Mouse (Mus musculus): ENCODE data around the gene Col28a1. TPM values are rescaled to one million over a fixed set of nuclear protein-coding genes. Genes with fewer than 3 reads are reported as not detected.
A peak's percentile ranks its signal among the peaks of the same experiment; 100 is the strongest.

Col28a1 gene
- polyA plus RNA-seq, 1 experiment from 2014 or later, result not detected

DNA sequence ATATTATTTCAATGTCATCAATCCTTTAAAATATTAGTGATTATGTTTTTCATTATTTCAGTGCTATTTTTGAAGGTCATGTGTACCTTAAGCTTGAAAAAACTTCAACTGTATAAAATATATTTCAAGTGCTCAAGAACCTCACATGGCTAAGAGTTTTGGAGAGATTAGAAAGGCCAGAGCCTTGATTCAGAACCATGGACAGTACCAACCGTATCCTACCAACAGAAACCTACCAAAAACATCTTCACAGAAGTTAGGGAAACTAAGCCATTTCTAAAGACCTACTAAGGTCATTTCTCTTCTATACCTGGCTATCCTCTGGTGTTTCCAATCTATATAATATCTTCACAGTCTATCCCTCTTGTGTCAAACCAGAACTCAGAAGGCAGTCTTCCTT is 50.5 kb downstream of the Col28a1 start:
- DNase-seq (ENCODE audit: low spot score, missing footprints), result no peak

GRCm38 (mm10) chr6:8130149-8130548 is 62.3 kb downstream of the Col28a1 start:
- Histone ChIP-seq H3K4me2 (no peak overlapping the region), H3K9ac (ENCODE audit: low read length) (no peak overlapping the region), H3K27me3 (ENCODE audit: control insufficient read depth, insufficient read depth, low read length) (no peaks in the 10 kb centered on the region), H3K36me3 (ENCODE audit: control insufficient read depth, insufficient read depth, low read length) (no peaks in the 10 kb centered on the region), H3K4me3 (ENCODE audit: low read depth, low read length) (no peak overlapping the region), H3K9me3 (ENCODE audit: control insufficient read depth, low read length) (no peaks in the 10 kb centered on the region), H3K27ac (ENCODE audit: low read depth, low read length) (no peak overlapping the region), H3K4me1 (ENCODE audit: control insufficient read depth, insufficient read depth, low read length) (peaks cover 6% of the 10 kb centered on the region)
- ATAC-seq (ENCODE audit: low FRiP score), result no peak
- no peak for DNase-seq (ENCODE audit: low spot score, missing footprints)
- 73% methylated on average over 7 of the region's 7 CpGs for WGBS

More for the DNA sequence above, 50.5 kb downstream of the Col28a1 start:
- H3K27ac ChIP-seq (ENCODE audit: low read depth, low read length), result no peak overlapping the region
- no peaks in the 10 kb centered on the region for H3K4me1 ChIP-seq (ENCODE audit: control insufficient read depth, insufficient read depth, low read length)
- H3K36me3 ChIP-seq (ENCODE audit: control insufficient read depth, insufficient read depth, low read length), result no peaks in the 10 kb centered on the region
- no peak overlapping the region for H3K4me2 ChIP-seq
- no peaks in the 10 kb centered on the region for H3K27me3 ChIP-seq (ENCODE audit: control insufficient read depth, insufficient read depth, low read length)
- H3K9ac ChIP-seq (ENCODE audit: low read length), result no peak overlapping the region
- no peaks in the 10 kb centered on the region for H3K9me3 ChIP-seq (ENCODE audit: control insufficient read depth, low read length)
- ATAC-seq (ENCODE audit: low FRiP score), result no peak
- 54% methylated on average over 1 of the region's 1 CpGs for WGBS
- H3K4me3 ChIP-seq (ENCODE audit: low read depth, low read length), result no peak overlapping the region

DNA sequence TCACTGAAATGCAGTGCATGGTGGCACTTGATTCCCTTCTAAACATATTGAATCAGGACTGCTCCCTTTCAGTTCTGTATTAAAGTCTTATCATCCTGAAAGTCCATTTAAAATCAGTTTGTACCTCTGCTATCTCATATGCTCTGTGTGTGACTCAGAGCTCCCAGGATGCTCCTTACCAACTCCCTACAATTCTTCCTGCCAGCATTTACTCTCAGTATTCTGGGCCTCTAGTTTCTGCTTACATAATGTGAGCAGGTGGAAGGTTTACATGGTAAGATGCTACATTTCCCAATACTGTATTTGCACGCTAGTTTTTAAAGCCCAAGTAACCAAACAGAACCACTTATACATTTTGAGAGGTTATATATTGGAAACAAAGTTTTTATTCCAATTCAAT is 64.3 kb downstream of the Col28a1 start:
- Histone ChIP-seq H3K9ac (ENCODE audit: low read length) (no peak overlapping the region), H3K4me2 (no peak overlapping the region), H3K27ac (ENCODE audit: low read depth, low read length) (no peak overlapping the region), H3K27me3 (ENCODE audit: control insufficient read depth, insufficient read depth, low read length) (no peaks in the 10 kb centered on the region), H3K9me3 (ENCODE audit: control insufficient read depth, low read length) (no peaks in the 10 kb centered on the region), H3K4me3 (ENCODE audit: low read depth, low read length) (no peak overlapping the region), H3K36me3 (ENCODE audit: control insufficient read depth, insufficient read depth, low read length) (no peaks in the 10 kb centered on the region), H3K4me1 (ENCODE audit: control insufficient read depth, insufficient read depth, low read length) (peaks cover 6% of the 10 kb centered on the region)
- DNase-seq (ENCODE audit: low spot score, missing footprints) (no peak), ATAC-seq (ENCODE audit: low FRiP score) (no peak)
- WGBS, result 86% methylated on average over 1 of the region's 1 CpGs

- no peak overlapping the region for H3K27ac ChIP-seq (ENCODE audit: low read depth, low read length)
- DNase-seq (ENCODE audit: low spot score, missing footprints), result peak; percentile 79
- no peak for ATAC-seq (ENCODE audit: low FRiP score)
- no peaks in the 10 kb centered on the region for H3K9me3 ChIP-seq (ENCODE audit: control insufficient read depth, low read length)
- no peaks in the 10 kb centered on the region for H3K27me3 ChIP-seq (ENCODE audit: control insufficient read depth, insufficient read depth, low read length)
- no peak overlapping the region for H3K4me2 ChIP-seq
- H3K9ac ChIP-seq (ENCODE audit: low read length), result no peak overlapping the region
- H3K4me3 ChIP-seq (ENCODE audit: low read depth, low read length), result no peak overlapping the region
- peaks cover 6% of the 10 kb centered on the region for H3K4me1 ChIP-seq (ENCODE audit: control insufficient read depth, insufficient read depth, low read length)
- 36% methylated on average over 3 of the region's 3 CpGs for WGBS
- H3K36me3 ChIP-seq (ENCODE audit: control insufficient read depth, insufficient read depth, low read length), result no peaks in the 10 kb centered on the region
Observed at GRCm38 (mm10) chr6:8126545-8126944, 65.9 kb downstream of the Col28a1 start.

- H3K4me2 ChIP-seq, result no peak overlapping the region
- no peaks in the 10 kb centered on the region for H3K27me3 ChIP-seq (ENCODE audit: control insufficient read depth, insufficient read depth, low read length)
- H3K4me3 ChIP-seq (ENCODE audit: low read depth, low read length), result no peak overlapping the region
- no peaks in the 10 kb centered on the region for H3K36me3 ChIP-seq (ENCODE audit: control insufficient read depth, insufficient read depth, low read length)
- H3K9ac ChIP-seq (ENCODE audit: low read length), result no peak overlapping the region
- 71% methylated on average over 2 of the region's 2 CpGs for WGBS
- H3K27ac ChIP-seq (ENCODE audit: low read depth, low read length), result no peak overlapping the region
- no peaks in the 10 kb centered on the region for H3K9me3 ChIP-seq (ENCODE audit: control insufficient read depth, low read length)
- DNase-seq (ENCODE audit: low spot score, missing footprints) (no peak), ATAC-seq (ENCODE audit: low FRiP score) (no peak)
- no peaks in the 10 kb centered on the region for H3K4me1 ChIP-seq (ENCODE audit: control insufficient read depth, insufficient read depth, low read length)
Observed at GRCm38 (mm10) chr6:8119116-8119515, 73.3 kb downstream of the Col28a1 start.

DNA sequence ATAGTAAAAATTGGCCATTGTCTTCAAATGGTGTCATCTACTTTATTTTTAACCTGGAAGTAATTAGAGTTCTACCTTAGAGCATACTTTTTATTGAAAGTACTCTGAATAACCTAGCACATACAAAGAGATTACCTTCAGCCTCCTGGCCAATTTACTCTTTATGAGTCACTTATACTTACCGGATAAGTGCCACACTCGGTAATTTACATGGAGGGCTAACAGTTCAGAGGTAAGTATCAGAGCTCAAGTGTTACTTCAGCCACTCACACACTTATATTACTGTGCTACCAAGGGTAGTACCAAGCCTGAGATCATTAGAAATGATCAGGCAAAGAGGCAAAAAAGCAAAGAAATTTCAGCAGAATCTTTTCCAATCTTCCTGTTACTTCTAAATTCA is 73.8 kb downstream of the Col28a1 start:
- H3K27me3 ChIP-seq (ENCODE audit: control insufficient read depth, insufficient read depth, low read length), result no peaks in the 10 kb centered on the region
- WGBS, result 90% methylated on average over 2 of the region's 2 CpGs
- no peaks in the 10 kb centered on the region for H3K9me3 ChIP-seq (ENCODE audit: control insufficient read depth, low read length)
- no peak overlapping the region for H3K27ac ChIP-seq (ENCODE audit: low read depth, low read length)
- no peak overlapping the region for H3K9ac ChIP-seq (ENCODE audit: low read length)
- no peaks in the 10 kb centered on the region for H3K36me3 ChIP-seq (ENCODE audit: control insufficient read depth, insufficient read depth, low read length)
- H3K4me1 ChIP-seq (ENCODE audit: control insufficient read depth, insufficient read depth, low read length), result no peaks in the 10 kb centered on the region
- H3K4me3 ChIP-seq (ENCODE audit: low read depth, low read length), result no peak overlapping the region
- ATAC-seq (ENCODE audit: low FRiP score) (no peak), DNase-seq (ENCODE audit: low spot score, missing footprints) (no peak)
- no peak overlapping the region for H3K4me2 ChIP-seq

DNA sequence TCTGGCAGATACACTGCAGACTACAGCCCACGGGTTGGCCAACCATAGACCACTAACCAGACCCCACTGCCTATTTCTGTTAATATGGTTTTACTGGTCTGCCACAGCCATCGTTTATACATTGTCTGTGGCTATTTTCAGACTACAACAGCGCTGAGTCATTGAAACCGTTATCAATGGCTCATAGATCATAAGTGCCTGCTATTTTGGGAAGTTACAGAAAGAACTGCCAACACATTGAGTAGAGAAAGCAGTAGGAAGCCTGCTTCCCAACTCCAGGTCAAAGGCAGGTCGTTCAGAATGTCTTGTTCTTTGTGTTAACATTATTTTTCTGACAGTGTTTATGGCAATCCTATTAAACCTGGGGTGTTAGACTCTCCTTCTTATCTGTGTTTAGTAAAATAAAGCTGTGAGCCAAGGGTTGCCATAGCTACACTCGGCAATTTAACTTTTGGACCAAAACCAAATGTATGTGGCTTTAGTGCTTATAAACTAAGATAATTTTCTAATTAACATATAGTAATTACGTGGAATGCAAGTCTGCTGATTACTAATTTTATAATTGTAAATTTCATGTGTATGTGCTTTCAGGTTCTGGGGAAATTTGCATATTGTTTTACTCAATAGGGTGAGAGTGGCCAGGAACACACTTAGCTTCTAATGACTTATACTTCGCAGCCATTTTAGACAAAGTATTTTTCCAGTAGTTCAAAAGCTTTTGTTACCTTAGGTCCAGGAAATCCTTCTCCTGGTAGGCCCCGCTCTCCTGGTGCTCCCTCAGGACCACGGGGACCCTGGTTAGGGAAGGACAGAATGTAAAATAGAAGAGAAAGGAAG is 86.3 kb downstream of the Col28a1 start:
- DNase-seq (ENCODE audit: low spot score, missing footprints), result peak; percentile 71
- no peaks in the 10 kb centered on the region for H3K4me1 ChIP-seq (ENCODE audit: control insufficient read depth, insufficient read depth, low read length)
- H3K27ac ChIP-seq (ENCODE audit: low read depth, low read length), result no peak overlapping the region
- WGBS, result 83% methylated on average over 10 of the region's 10 CpGs
- no peak overlapping the region for H3K9ac ChIP-seq (ENCODE audit: low read length)
- H3K4me3 ChIP-seq (ENCODE audit: low read depth, low read length), result no peak overlapping the region
- no peaks in the 10 kb centered on the region for H3K36me3 ChIP-seq (ENCODE audit: control insufficient read depth, insufficient read depth, low read length)
- H3K27me3 ChIP-seq (ENCODE audit: control insufficient read depth, insufficient read depth, low read length), result no peaks in the 10 kb centered on the region
- H3K4me2 ChIP-seq, result no peak overlapping the region
- no peaks in the 10 kb centered on the region for H3K9me3 ChIP-seq (ENCODE audit: control insufficient read depth, low read length)
- ATAC-seq (ENCODE audit: low FRiP score), result no peak

- Histone ChIP-seq H3K27ac (ENCODE audit: low read depth, low read length) (no peak overlapping the region), H3K9me3 (ENCODE audit: control insufficient read depth, low read length) (no peaks in the 10 kb centered on the region), H3K4me3 (ENCODE audit: low read depth, low read length) (no peak overlapping the region), H3K4me1 (ENCODE audit: control insufficient read depth, insufficient read depth, low read length) (no peaks in the 10 kb centered on the region), H3K9ac (ENCODE audit: low read length) (no peak overlapping the region), H3K27me3 (ENCODE audit: control insufficient read depth, insufficient read depth, low read length) (no peaks in the 10 kb centered on the region), H3K36me3 (ENCODE audit: control insufficient read depth, insufficient read depth, low read length) (no peaks in the 10 kb centered on the region), H3K4me2 (no peak overlapping the region)
- ATAC-seq (ENCODE audit: low FRiP score), result no peak
- no peak for DNase-seq (ENCODE audit: low spot score, missing footprints)
Observed at GRCm38 (mm10) chr6:8101224-8101623, 91.2 kb downstream of the Col28a1 start.

DNA sequence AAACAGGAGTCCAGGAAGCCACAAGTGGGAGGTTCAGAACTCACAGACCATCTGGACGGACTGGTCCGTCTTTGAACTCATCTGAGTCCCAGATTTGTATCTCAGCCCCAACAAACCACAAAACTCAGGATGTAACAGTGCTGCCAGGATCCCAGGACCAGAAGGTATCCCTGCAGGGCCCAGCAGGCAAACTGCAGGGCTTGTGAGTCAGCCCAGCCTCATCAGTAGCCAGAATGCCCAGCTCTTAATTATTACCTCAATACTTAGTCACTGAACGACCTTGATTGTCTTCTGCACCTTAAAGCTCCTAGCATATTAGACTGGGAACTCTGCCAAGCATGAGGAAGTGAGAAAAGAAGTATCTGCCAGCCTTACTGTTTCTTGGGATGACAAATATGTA is 96.6 kb downstream of the Col28a1 start:
- Histone ChIP-seq H3K9me3 (ENCODE audit: control insufficient read depth, low read length) (no peaks in the 10 kb centered on the region), H3K4me1 (ENCODE audit: control insufficient read depth, insufficient read depth, low read length) (no peaks in the 10 kb centered on the region), H3K36me3 (ENCODE audit: control insufficient read depth, insufficient read depth, low read length) (no peaks in the 10 kb centered on the region), H3K4me2 (no peak overlapping the region), H3K27ac (ENCODE audit: low read depth, low read length) (no peak overlapping the region), H3K27me3 (ENCODE audit: control insufficient read depth, insufficient read depth, low read length) (no peaks in the 10 kb centered on the region), H3K4me3 (ENCODE audit: low read depth, low read length) (no peak overlapping the region), H3K9ac (ENCODE audit: low read length) (no peak overlapping the region)
- WGBS, result 71% methylated on average over 3 of the region's 3 CpGs
- ATAC-seq (ENCODE audit: low FRiP score) (no peak), DNase-seq (ENCODE audit: low spot score, missing footprints) (no peak)
